Mouse (Mus musculus) G1E (cell line): Measurements from ENCODE around the gene Triobp. TPM values are rescaled to one million over a fixed set of nuclear protein-coding genes. Genes with fewer than 3 reads are reported as not detected.
A peak's percentile ranks its signal among the peaks of the same experiment; 100 is the strongest.

Source experiments
- ATAC-seq: 2 replicates; pipeline ENCODE4 v1.8.0; 2016; ENCODE audit warnings: mild to moderate bottlenecking; ENCODE audit not compliant: insufficient number of reproducible peaks, poor library complexity, low FRiP score, severe bottlenecking; ENCODE audit errors: extremely low read depth
- DNase-seq: peaks from one replicate; pipeline ENCODE4 v3.0.0; 2012; ENCODE audit warnings: low spot score
- H3K27me3 ChIP-seq: 2 replicates; pipeline ENCODE4 v1.6.1; 2012; ENCODE audit warnings: mild to moderate bottlenecking, low read length, inconsistent platforms; ENCODE audit not compliant: insufficient read depth
- H3K36me3 ChIP-seq: replicated peaks from 2 replicates; pipeline ENCODE3; 2012; ENCODE audit warnings: mild to moderate bottlenecking, inconsistent platforms
- H3K4me1 ChIP-seq: 2 replicates; pipeline ENCODE4 v1.6.1; 2012; ENCODE audit warnings: low read depth, low read length, inconsistent platforms, mixed read lengths; ENCODE audit not compliant: insufficient read depth
- H3K4me3 ChIP-seq: 2 replicates; pipeline ENCODE4 v1.5.1; 2012; ENCODE audit warnings: low read depth, mild to moderate bottlenecking, inconsistent platforms, low read length, moderate library complexity, mixed read lengths
- H3K9me3 ChIP-seq: replicated peaks from 2 replicates; pipeline ENCODE4 v1.6.1; 2012; ENCODE audit warnings: inconsistent platforms
- CTCF ChIP-seq: IDR thresholded peaks from 2 replicates; pipeline ENCODE4 v1.5.1; 2012; ENCODE audit warnings: low read depth, low read length, inconsistent platforms, mixed read lengths
- GATA1 ChIP-seq: IDR thresholded peaks from 2 replicates; pipeline ENCODE4 v1.6.1; 2012; ENCODE audit warnings: borderline replicate concordance, low read length, inconsistent platforms, mixed read lengths
- GATA2 ChIP-seq: IDR thresholded peaks from 2 replicates; pipeline ENCODE4 v1.6.1; 2012; ENCODE audit warnings: low read depth, low read length, inconsistent platforms, borderline replicate concordance
- POLR2AphosphoS5 ChIP-seq: IDR thresholded peaks from 2 replicates; pipeline ENCODE4 v1.6.1; 2012; ENCODE audit warnings: low read depth, low read length, inconsistent platforms; ENCODE audit not compliant: insufficient replicate concordance
- TAL1 ChIP-seq: conservative IDR thresholded peaks from 2 replicates; pipeline ENCODE4 v1.6.1; 2012; ENCODE audit warnings: low read depth, low read length, inconsistent platforms, mixed read lengths
- polyA plus RNA-seq: library from polyadenylated mRNA; stranded (reverse); fragments of >175 nt; gene quantifications from 2 replicates; pipeline ENCODE4 v1.2.3, GENCODE M21; 2012
- total RNA-seq, 2 experiments: library from RNA; stranded (forward) in 1 of 2; stranded (reverse) in 1 of 2; fragments of 200-1000 nt in 1 of 2; fragments of >200 nt in 1 of 2; fragmentation: Nextera tagmentation in 1 of 2; gene quantifications; 2 replicates each; pipeline ENCODE4 v1.2.3; 2014 to 2017

Gene Triobp
- total and polyA plus RNA-seq, 3 experiments: 24.4 to 67.0 (median 42.5) TPM

GRCm38 (mm10) chr15:78923585-78923984 lies 23.9 kb upstream of the Triobp start:
- Histone ChIP-seq H3K4me3 (peak overlapping the region; percentile 66), H3K36me3 (peaks cover 40% of the 10 kb centered on the region), H3K4me1 (peaks cover 79% of the 10 kb centered on the region), H3K27me3 (no peaks in the 10 kb centered on the region), H3K9me3 (peaks cover 5% of the 10 kb centered on the region)
- DNase-seq (peak; percentile 80), ATAC-seq (peak; percentile 62)
- TF ChIP-seq POLR2AphosphoS5 (no peak), TAL1 (no peak), CTCF (no peak), GATA1 (no peak), GATA2 (no peak)

- peak overlapping the region; percentile 79; the same call in 1 of the 2 replicates for H3K4me3 ChIP-seq
- no peak for TF ChIP-seq GATA2
- no peak for TF ChIP-seq TAL1
- no peak for TF ChIP-seq GATA1
- TF ChIP-seq POLR2AphosphoS5: no peak
- no peak for TF ChIP-seq CTCF
- peaks cover 5% of the 10 kb centered on the region for H3K9me3 ChIP-seq
- H3K27me3 ChIP-seq: no peaks in the 10 kb centered on the region
- H3K36me3 ChIP-seq: peaks cover 38% of the 10 kb centered on the region
- no peak for DNase-seq
- ATAC-seq: no peak
- H3K4me1 ChIP-seq: peaks cover 80% of the 10 kb centered on the region
Observed at GRCm38 (mm10) chr15:78925129-78925528, 22.4 kb upstream of the Triobp start.

- H3K9me3 ChIP-seq: peaks cover 4% of the 10 kb centered on the region
- peaks cover 87% of the 10 kb centered on the region for H3K4me1 ChIP-seq
- peak; percentile 37 for ATAC-seq
- peaks cover 44% of the 10 kb centered on the region for H3K36me3 ChIP-seq
- H3K4me3 ChIP-seq: peak within 1 kb of the TSS; percentile 79
- no peaks in the 10 kb centered on the region for H3K27me3 ChIP-seq
- TF ChIP-seq TAL1: no peak
- peak; percentile 94 for TF ChIP-seq POLR2AphosphoS5
- no peak for TF ChIP-seq GATA1
- peak; percentile 97 for DNase-seq
Observed at GRCm38 (mm10) chr15:78926021-78926919, 21.3 kb upstream of the Triobp start, which contains the start of gene Lgals1. Gene Lgals1 (plus strand): TSS chr15:78926725.

- H3K27me3 ChIP-seq: no peaks in the 10 kb centered on the region
- no peak; the same call in 1 of the 2 replicates for TF ChIP-seq POLR2AphosphoS5
- TF ChIP-seq TAL1: no peak
- TF ChIP-seq GATA1: no peak
- TF ChIP-seq CTCF: no peak
- no peak for TF ChIP-seq GATA2
- peaks cover 87% of the 10 kb centered on the region for H3K4me1 ChIP-seq
- H3K36me3 ChIP-seq: peaks cover 38% of the 10 kb centered on the region
- ATAC-seq: no peak
- H3K4me3 ChIP-seq: peak overlapping the region; percentile 79
- no peak for DNase-seq
- H3K9me3 ChIP-seq: no peaks in the 10 kb centered on the region
Observed at GRCm38 (mm10) chr15:78927021-78927787, 20.3 kb upstream of the Triobp start.

GRCm38 (mm10) chr15:78927788-78928457 lies 19.6 kb upstream of the Triobp start:
- no peaks in the 10 kb centered on the region for H3K9me3 ChIP-seq
- TF ChIP-seq POLR2AphosphoS5 (peak; percentile 61; the same call in 1 of the 2 replicates), GATA2 (no peak)
- peak; percentile 87 for DNase-seq
- peak overlapping the region; percentile 79 for H3K4me3 ChIP-seq
- peak; percentile 15; the same call in 1 of the 2 replicates for ATAC-seq
- H3K27me3 ChIP-seq: no peaks in the 10 kb centered on the region
- peaks cover 37% of the 10 kb centered on the region for H3K36me3 ChIP-seq
- peaks cover 84% of the 10 kb centered on the region for H3K4me1 ChIP-seq
